Mouse (Mus musculus): Measurements from ENCODE around the gene Kdsr.

Kdsr gene

GRCm38 (mm10) chr1:106759572-106760435 is at the start of gene Kdsr:
Kdsr (minus strand) TSS chr1:106759727.
- peak; percentile 94 for DNase-seq (ENCODE audit: low read depth, low spot score)

- no peak for DNase-seq (ENCODE audit: low read depth, low spot score)
Observed at GRCm38 (mm10) chr1:106799931-106800330, 40.4 kb upstream of the Kdsr start.

- DNase-seq (ENCODE audit: low read depth, low spot score) = no peak
Observed at GRCm38 (mm10) chr1:106799406-106799805, 39.9 kb upstream of the Kdsr start.

- DNase-seq (ENCODE audit: low read depth, low spot score) = no peak
Observed at GRCm38 (mm10) chr1:106796987-106797779, 37.7 kb upstream of the Kdsr start.

- peak; percentile 96 for DNase-seq (ENCODE audit: low read depth, low spot score)
Observed at GRCm38 (mm10) chr1:106796542-106796924, 37.0 kb upstream of the Kdsr start, which contains the start of gene Vps4b. Vps4b (minus strand) TSS chr1:106796728.

GRCm38 (mm10) chr1:106795634-106796541 is 36.4 kb upstream of the Kdsr start:
- peak; percentile 9 for DNase-seq (ENCODE audit: low read depth, low spot score)

- DNase-seq (ENCODE audit: low read depth, low spot score) = no peak
Observed at GRCm38 (mm10) chr1:106774896-106775295, 15.4 kb upstream of the Kdsr start.

GRCm38 (mm10) chr1:106774092-106774491 is 14.6 kb upstream of the Kdsr start:
- no peak for DNase-seq (ENCODE audit: low read depth, low spot score)

GRCm38 (mm10) chr1:106768773-106769172 is 9.2 kb upstream of the Kdsr start:
- no peak for DNase-seq (ENCODE audit: low read depth, low spot score)

- DNase-seq (ENCODE audit: low read depth, low spot score) = no peak
Observed at GRCm38 (mm10) chr1:106765771-106766170, 6.2 kb upstream of the Kdsr start.

GRCm38 (mm10) chr1:106764846-106765245 is 5.3 kb upstream of the Kdsr start:
- DNase-seq (ENCODE audit: low read depth, low spot score) = no peak

- DNase-seq (ENCODE audit: low read depth, low spot score) = no peak
Observed at GRCm38 (mm10) chr1:106764281-106764680, 4.8 kb upstream of the Kdsr start.

- DNase-seq (ENCODE audit: low read depth, low spot score) = no peak
Observed at GRCm38 (mm10) chr1:106760750-106761149, 1.2 kb upstream of the Kdsr start.

GRCm38 (mm10) chr1:106758734-106759571 is 574 bp downstream of the Kdsr start:
- peak; percentile 20 for DNase-seq (ENCODE audit: low read depth, low spot score)

- DNase-seq (ENCODE audit: low read depth, low spot score) = no peak
Observed at GRCm38 (mm10) chr1:106756633-106757032, 2.9 kb downstream of the Kdsr start.

GRCm38 (mm10) chr1:106752013-106752412 is 7.5 kb downstream of the Kdsr start:
- no peak for DNase-seq (ENCODE audit: low read depth, low spot score)

GRCm38 (mm10) chr1:106750656-106751055 is 8.9 kb downstream of the Kdsr start:
- DNase-seq (ENCODE audit: low read depth, low spot score) = no peak

GRCm38 (mm10) chr1:106748555-106749315 is 10.8 kb downstream of the Kdsr start:
- DNase-seq (ENCODE audit: low read depth, low spot score) = no peak

- no peak for DNase-seq (ENCODE audit: low read depth, low spot score)
Observed at GRCm38 (mm10) chr1:106742980-106743379, 16.5 kb downstream of the Kdsr start.

- no peak for DNase-seq (ENCODE audit: low read depth, low spot score)
Observed at GRCm38 (mm10) chr1:106740735-106741134, 18.8 kb downstream of the Kdsr start.
